Mouse (Mus musculus) cerebellum, adult 11 months (tissue): ENCODE results near the gene Bbs10.

Experiments used
- DNase-seq: peaks from one replicate; pipeline ENCODE4 v3.0.0; 2022

Bbs10 gene

GRCm38 (mm10) chr10:111327957-111328356, 29.5 kb downstream of the Bbs10 start:
- no peak for DNase-seq

GRCm38 (mm10) chr10:111329326-111329725, 30.8 kb downstream of the Bbs10 start:
- DNase-seq = no peak

GRCm38 (mm10) chr10:111334902-111335301, 36.4 kb downstream of the Bbs10 start:
- no peak for DNase-seq

- no peak for DNase-seq
These were observed 37.3 kb downstream of the Bbs10 start for GRCm38 (mm10) chr10:111335517-111336352.

GRCm38 (mm10) chr10:111336353-111336713, 37.9 kb downstream of the Bbs10 start:
- no peak for DNase-seq

- no peak for DNase-seq
These were observed 40.8 kb downstream of the Bbs10 start for GRCm38 (mm10) chr10:111339296-111339695.

- no peak for DNase-seq
These were observed 43.3 kb downstream of the Bbs10 start for GRCm38 (mm10) chr10:111341761-111342160.

GRCm38 (mm10) chr10:111343555-111343954, 45.1 kb downstream of the Bbs10 start:
- DNase-seq = peak; percentile 9

- no peak for DNase-seq
These were observed 49.8 kb downstream of the Bbs10 start for GRCm38 (mm10) chr10:111348263-111348662.
